Mouse (Mus musculus): ENCODE data around the gene Cd19.

DNA sequence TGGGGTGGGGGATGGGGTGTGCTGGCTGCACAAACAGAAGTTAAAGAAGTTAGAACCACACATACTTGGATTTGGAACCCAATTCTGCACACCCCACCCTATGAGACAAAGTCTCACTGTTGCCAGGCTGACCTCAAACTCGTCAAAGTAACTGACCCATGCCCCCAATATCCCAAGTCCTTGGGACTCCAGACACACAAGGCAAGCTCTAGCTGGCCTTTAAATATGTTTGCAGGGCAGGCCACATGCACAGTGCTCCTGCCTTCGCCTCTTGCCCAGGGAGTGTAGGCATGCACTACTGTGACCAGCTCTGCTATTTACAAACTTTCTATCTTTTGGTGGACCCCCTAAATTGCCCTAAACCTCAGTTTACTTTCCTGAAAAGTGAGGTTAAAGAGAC is 40.6 kb upstream of the Cd19 start:
- TF ChIP-seq JUND (conservative IDR thresholded peaks at IDR 0.05; ENCODE audit: low read depth, low read length) (no peak), POLR2A (IDR thresholded peaks at IDR 0.05; ENCODE audit: low read depth, low read length) (no peak), CTCF (conservative IDR thresholded peaks at IDR 0.05 in 1 of 2, IDR thresholded peaks at IDR 0.05 in 1 of 2; ENCODE audit: low read depth in 2 of 2, low read length in 2 of 2) (no peak), POLR2AphosphoS2 (IDR thresholded peaks at IDR 0.05; ENCODE audit: low read depth, low read length) (no peak), HCFC1 (IDR thresholded peaks at IDR 0.05; ENCODE audit: low read depth, low read length) (no peak), MAX (IDR thresholded peaks at IDR 0.05; ENCODE audit: low read length) (no peak), E2F4 (IDR thresholded peaks at IDR 0.05; ENCODE audit: insufficient replicate concordance, low read depth, low read length) (no peak), CHD1 (IDR thresholded peaks at IDR 0.05; ENCODE audit: low read depth, low read length) (no peak), IRF4 (IDR thresholded peaks at IDR 0.05; ENCODE audit: low read depth, low read length) (no peak), GABPA (IDR thresholded peaks at IDR 0.05; ENCODE audit: insufficient replicate concordance, low read depth, low read length) (no peak)
